In genomic region chrX:9447284-9447683, GRCm38 (mm10) we compare ENCODE assay signal across 22 mouse cellular contexts. TPM values are rescaled to one million over a fixed set of nuclear protein-coding genes. Genes with fewer than 3 reads are reported as not detected.
DNase-seq lines count a peak whose midpoint lies in the region; ATAC-seq and TF ChIP-seq lines count a peak whose summit lies in the region.
"Had no signal": no experiment of that assay in that cellular context is flagged by ENCODE, and none has a peak within 500 bp of the region (broad histone marks: within the 10 kb centered on the region; RNA-seq: fewer than 3 reads in every experiment).

No protein-coding gene starts in this region.

- H3K4me1 ChIP-seq in spleen, adult 2 months (ENCODE audit: control insufficient read depth, insufficient read depth, insufficient read length) = peaks cover 2% of the 10 kb centered on the region; the same call in 1 of the 2 replicates
- no peaks in the 10 kb centered on the region for H3K4me1 ChIP-seq in forebrain, embryonic 11.5 days (replicated peaks; ENCODE audit: control insufficient read depth, insufficient read depth, low read length)
- H3K4me1 ChIP-seq: embryonic facial prominence, embryonic 13.5 days; forebrain, embryonic 13.5 days; hindbrain, embryonic 12.5 days had no signal

- no peak for DNase-seq in spleen, adult 2 months (ENCODE audit: low read depth in 1 of 2, low spot score in 2 of 2)
- DNase-seq in spleen, postnatal 14 days (ENCODE audit: low spot score in 2 of 2) = no peak
- no peak for DNase-seq in left cerebral cortex, postnatal 4 days
- DNase-seq in thymus, postnatal 36 days = no peak
- no peak for DNase-seq in forebrain, embryonic 11.5 days (ENCODE audit: low spot score)
- DNase-seq: adrenal gland, adult 8-10 months; adrenal gland, postnatal 36 days; cerebellum, adult 11-12 months; cerebellum, adult 9-10 months; cerebellum, postnatal 25 days; forebrain, postnatal 0 days; gastrocnemius, postnatal 14 days; heart, adult 11 months; heart, postnatal 10 days; heart, postnatal 4 days had no signal

- no peak for TF ChIP-seq CTCF in spleen, adult 2 months (IDR thresholded peaks at IDR 0.05; ENCODE audit: extremely low read depth, insufficient read depth, insufficient read length, insufficient replicate concordance)

- peak overlapping the region; percentile 82 for H3K27ac ChIP-seq in spleen, adult 2 months (ENCODE audit: insufficient read depth, low read length)
- no peak overlapping the region for H3K27ac ChIP-seq in forebrain, embryonic 11.5 days (ENCODE audit: low read depth, low read length)
- H3K27ac ChIP-seq: embryonic facial prominence, embryonic 13.5 days; forebrain, embryonic 13.5 days; hindbrain, embryonic 12.5 days had no signal

- H3K4me2 ChIP-seq in forebrain, embryonic 11.5 days (ENCODE audit: low read depth, low read length, severe bottlenecking) = no peak overlapping the region
- H3K4me2 ChIP-seq: embryonic facial prominence, embryonic 13.5 days; forebrain, embryonic 13.5 days; hindbrain, embryonic 12.5 days had no signal

- no peak overlapping the region for H3K4me3 ChIP-seq in spleen, adult 2 months (ENCODE audit: extremely low read depth, insufficient read depth, insufficient read length)
- H3K4me3 ChIP-seq in forebrain, embryonic 11.5 days (ENCODE audit: low read depth, low read length) = no peak overlapping the region
- H3K4me3 ChIP-seq: embryonic facial prominence, embryonic 13.5 days; forebrain, embryonic 13.5 days; hindbrain, embryonic 12.5 days had no signal

- no peaks in the 10 kb centered on the region for H3K9me3 ChIP-seq in forebrain, embryonic 11.5 days (ENCODE audit: control insufficient read depth, low read length)
- H3K9me3 ChIP-seq: embryonic facial prominence, embryonic 13.5 days; forebrain, embryonic 13.5 days; hindbrain, embryonic 12.5 days had no signal

- TF ChIP-seq POLR2A in spleen, adult 2 months (IDR thresholded peaks at IDR 0.05; ENCODE audit: low read depth, low read length) = no peak

- intact Hi-C loops in left cerebral cortex, postnatal 4 days (cut with DNase I) = no loop called here

- ATAC-seq in granulocyte monocyte progenitor cell, adult 5-6 weeks (replicated peaks; ENCODE audit: poor library complexity, severe bottlenecking) = peak; percentile 71
- ATAC-seq in megakaryocyte progenitor cell, adult 5-6 weeks (replicated peaks; ENCODE audit: poor library complexity) = peak; percentile 46
- no peak for ATAC-seq in forebrain, embryonic 11.5 days (replicated peaks; ENCODE audit: low FRiP score)
- ATAC-seq: forebrain, embryonic 13.5 days; forebrain, postnatal 0 days; hindbrain, embryonic 16.5 days had no signal

- H3K27me3 ChIP-seq in spleen, adult 2 months (ENCODE audit: control insufficient read depth, insufficient read depth, low read length) = no peaks in the 10 kb centered on the region
- H3K27me3 ChIP-seq in forebrain, embryonic 11.5 days (ENCODE audit: control insufficient read depth, insufficient read depth, low read length) = no peaks in the 10 kb centered on the region
- H3K27me3 ChIP-seq: embryonic facial prominence, embryonic 13.5 days; forebrain, embryonic 13.5 days; hindbrain, embryonic 12.5 days had no signal

- H3K9ac ChIP-seq in forebrain, embryonic 11.5 days (ENCODE audit: low read length) = no peak overlapping the region
- H3K9ac ChIP-seq: embryonic facial prominence, embryonic 13.5 days; forebrain, embryonic 13.5 days; forebrain, postnatal 0 days; hindbrain, embryonic 12.5 days had no signal

- H3K36me3 ChIP-seq in spleen, adult 2 months (ENCODE audit: control insufficient read depth, insufficient read depth, low read length) = peaks cover 6% of the 10 kb centered on the region; the same call in 1 of the 2 replicates
- H3K36me3 ChIP-seq in forebrain, embryonic 11.5 days (ENCODE audit: control insufficient read depth, insufficient read depth, low read length) = no peaks in the 10 kb centered on the region
- H3K36me3 ChIP-seq: embryonic facial prominence, embryonic 13.5 days; hindbrain, embryonic 12.5 days had no signal

RNA-seq across cellular contexts. Expression of gene Cybb, which starts 40.3 kb away (rescaled TPM):
- polyA plus RNA-seq in spleen, adult 2 months (2012; rRNA removed) = 10.2 and 11.8 TPM in 2 replicates
- total RNA-seq in granulocyte monocyte progenitor cell, adult 5-6 weeks (2014; fragmentation: Nextera tagmentation) = 42.2 and 43.0 TPM in 2 replicates
- total RNA-seq in granulocyte monocyte progenitor cell, adult 5-6 weeks (2017) = 67.4 and 76.6 TPM in 2 replicates
- total RNA-seq in megakaryocyte progenitor cell, adult 5-6 weeks (2015) = 67.7 and 88.1 TPM in 2 replicates
- total RNA-seq in megakaryocyte progenitor cell, adult 5-6 weeks (2017) = 66.5 and 89.6 TPM in 2 replicates
- 1 to 10 TPM; 1.1 to 1.6 TPM for total RNA-seq in left cerebral cortex, postnatal 4 days (2021)
- 0.63 and 0.96 TPM in 2 replicates for polyA plus RNA-seq in forebrain, embryonic 11.5 days (2014; fragmentation: Nextera tagmentation; extraction: Ambion mirVana)
- polyA plus RNA-seq: C2C12 had no signal

Comparison
In these comparisons a context has a peak if more than half of its experiments do, and no peak if none do; other contexts are left out.
1. RNA of gene Cybb, which starts 40.3 kb away (total RNA-seq): 66.5 to 89.6 TPM in megakaryocyte progenitor cell, adult 5-6 weeks and 42.2 to 76.6 TPM in granulocyte monocyte progenitor cell, adult 5-6 weeks; 1.1 to 1.6 TPM in left cerebral cortex, postnatal 4 days; every median in the first group is over 10 times any median in the second.